Mouse (Mus musculus) intestine, embryonic 15.5 days (tissue): ENCODE measurements around the gene Ifi47. TPM values are rescaled to one million over a fixed set of nuclear protein-coding genes. Genes with fewer than 3 reads are reported as not detected.
"Not testable (repeated sequence)": the region's sequence is repeated elsewhere in the genome, so short reads cannot be mapped to it uniquely, and the experiment has no call there.

Source experiments
- ATAC-seq: fragments of 200-750 bp; cut with Nextera tagmentation; 2 replicates; pipeline ENCODE4 v1.8.0; 2017; ENCODE audit warnings: moderate TSS enrichment, moderate library complexity
- H3K27ac ChIP-seq: fragments of 300-500 bp; sonication (generic); 2 replicates; pipeline ENCODE4 v1.5.1; 2015; ENCODE audit warnings: mild to moderate bottlenecking, inconsistent platforms
- H3K27me3 ChIP-seq: fragments of 300-500 bp; sonication (generic); replicated peaks from 2 replicates; pipeline ENCODE4 v1.6.1; 2015; ENCODE audit warnings: inconsistent platforms
- H3K36me3 ChIP-seq: fragments of 300-500 bp; sonication (generic); 2 replicates; pipeline ENCODE4 v1.6.1; 2015; ENCODE audit warnings: inconsistent platforms
- H3K4me1 ChIP-seq: fragments of 300-500 bp; sonication (generic); replicated peaks from 2 replicates; pipeline ENCODE4 v1.6.1; 2015; ENCODE audit warnings: inconsistent platforms
- H3K4me2 ChIP-seq: fragments of 300-500 bp; sonication (generic); replicated peaks from 2 replicates; pipeline ENCODE4 v1.6.1; 2015; ENCODE audit warnings: mild to moderate bottlenecking, inconsistent platforms
- H3K4me3 ChIP-seq: fragments of 300-500 bp; sonication (generic); replicated peaks from 2 replicates; pipeline ENCODE4 v1.5.1; 2015; ENCODE audit warnings: inconsistent platforms
- H3K9ac ChIP-seq: fragments of 300-500 bp; sonication (generic); 2 replicates; pipeline ENCODE4 v1.6.1; 2015; ENCODE audit warnings: inconsistent platforms
- H3K9me3 ChIP-seq: fragments of 300-500 bp; sonication (generic); 2 replicates; pipeline ENCODE4 v1.6.1; 2016; ENCODE audit warnings: inconsistent platforms
- WGBS: fragments of 180-500 bp; shearing (Covaris S2); methylation state at CpG from one replicate; pipeline ENCODE4 v1.1.7; 2015; 5-methylcytosine and 5-hydroxymethylcytosine counted together
- polyA plus RNA-seq: library from polyadenylated mRNA; unstranded; fragments of >200 nt; fragmentation: Nextera tagmentation; extraction: Ambion mirVana; gene quantifications from 2 replicates; pipeline ENCODE4 v1.2.1, GENCODE M21; 2015

Gene Ifi47
- polyA plus RNA-seq: 3.1 and 3.2 TPM in 2 replicates

DNA sequence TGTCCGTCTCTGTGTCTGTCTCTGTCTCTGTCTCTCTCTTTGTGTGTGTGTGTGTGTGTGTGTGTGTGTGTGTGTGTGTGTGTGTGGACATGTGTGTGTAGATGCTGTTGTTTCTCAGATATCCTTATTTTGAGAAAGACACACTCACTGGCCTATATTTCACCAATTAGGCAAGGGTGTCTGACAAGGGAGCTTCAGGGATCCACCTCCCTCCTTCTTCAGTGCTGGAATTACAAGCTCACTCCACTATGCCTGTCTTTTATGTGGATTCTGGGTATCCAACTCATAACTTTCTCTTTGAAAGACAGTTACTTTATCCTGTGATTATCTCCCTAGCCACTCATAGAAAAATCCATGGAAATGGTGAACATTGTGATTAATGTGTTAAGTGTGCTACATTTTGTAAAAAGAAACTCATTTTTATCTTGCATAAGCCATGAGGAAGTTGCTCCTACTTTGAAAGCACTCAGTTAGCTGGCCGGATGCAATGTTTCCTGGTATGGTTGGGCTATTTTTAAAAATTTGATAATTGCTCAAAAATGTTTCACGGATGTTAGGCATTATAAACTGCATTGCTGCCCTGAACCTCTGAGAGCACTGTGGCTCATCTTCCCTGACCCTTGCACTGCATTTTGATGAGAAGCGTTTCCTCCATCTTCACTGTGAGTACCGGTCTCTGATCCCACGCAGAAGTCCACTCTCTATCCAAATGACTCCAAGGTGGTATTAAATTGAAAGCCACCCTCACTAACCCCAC lies at the start of gene Ifi47:
TSS of gene Ifi47 (plus strand) at position 587 of the 757 bp plus-strand sequence.
- not testable (repeated sequence) for ATAC-seq, H3K27me3 ChIP-seq, H3K9me3 ChIP-seq, H3K36me3 ChIP-seq, H3K4me2 ChIP-seq, H3K4me1 ChIP-seq, H3K4me3 ChIP-seq, H3K9ac ChIP-seq
- H3K27ac ChIP-seq: 0 out of 2 replicates have a peak within 1 kb of the TSS, but pooled peaks have one; percentile 6
- WGBS: 66% methylated on average over 6 of the region's 6 CpGs

DNA sequence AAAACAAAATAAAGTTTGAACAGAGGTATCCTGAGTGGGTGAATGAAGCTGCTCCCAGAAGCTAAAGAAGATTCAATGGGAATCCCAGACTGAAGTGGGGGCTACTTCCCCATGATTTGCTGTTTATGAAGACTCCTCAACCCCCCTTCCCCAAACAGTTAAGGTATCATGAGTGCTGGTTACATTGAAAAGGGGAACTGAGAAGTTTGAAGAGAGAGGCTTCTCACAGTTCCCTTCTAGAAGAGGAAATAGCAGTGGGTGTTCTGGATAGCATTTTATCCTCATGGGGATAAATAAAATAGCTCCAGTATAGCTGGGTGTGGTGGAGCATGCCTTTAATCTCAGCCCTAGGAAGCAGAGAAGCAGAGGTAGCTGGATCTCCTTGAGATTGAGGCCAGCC lies 26.3 kb upstream of the Ifi47 start:
- not testable (repeated sequence) for H3K4me1 ChIP-seq, H3K9me3 ChIP-seq, H3K4me2 ChIP-seq, H3K4me3 ChIP-seq, H3K27me3 ChIP-seq, ATAC-seq, H3K9ac ChIP-seq, H3K27ac ChIP-seq, H3K36me3 ChIP-seq

DNA sequence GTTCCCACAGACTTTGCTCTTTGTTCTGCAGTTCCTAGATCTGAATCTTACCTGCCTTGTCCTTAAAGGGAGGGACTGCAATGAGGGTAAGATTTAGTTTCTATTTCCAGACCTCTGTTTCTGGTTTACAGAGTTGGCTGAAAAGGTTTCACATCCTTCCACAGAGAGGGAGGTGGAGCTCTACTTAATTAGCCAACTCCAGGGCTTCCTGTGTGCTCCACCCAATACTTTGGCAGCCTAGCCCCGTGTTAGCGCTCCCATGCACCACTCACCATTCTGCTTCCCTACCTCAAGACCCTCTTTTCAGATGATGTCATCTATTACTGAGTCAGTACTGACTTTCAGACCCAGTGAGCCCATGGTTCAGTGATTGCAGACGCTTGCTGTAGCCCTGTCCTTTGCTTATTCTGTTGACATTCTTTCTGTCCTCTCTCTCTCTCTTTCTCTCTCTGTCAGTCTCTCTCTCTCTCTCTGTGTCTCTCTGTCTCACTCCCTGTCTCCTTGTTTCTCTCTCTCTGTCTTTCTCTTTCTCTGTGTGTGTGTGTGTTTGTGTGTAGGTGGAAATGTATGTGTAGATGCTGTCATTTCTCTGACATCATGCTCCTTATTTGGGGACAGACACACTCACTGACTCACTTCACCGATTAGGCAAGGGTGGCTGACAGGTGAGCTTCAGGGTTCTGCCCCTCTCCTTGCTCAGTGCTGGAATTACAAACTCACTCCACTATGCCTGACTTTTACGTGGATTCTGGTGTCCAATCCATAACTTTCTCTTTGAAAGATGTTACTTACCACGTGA lies 25.1 kb upstream of the Ifi47 start, which contains the start of gene 9930111J21Rik2:
TSS of gene 9930111J21Rik2 (minus strand) at position 150 of the 799 bp plus-strand sequence.
- WGBS: 69% methylated on average over 1 of the region's 6 CpGs
- not testable (repeated sequence) for H3K4me1 ChIP-seq, ATAC-seq

DNA sequence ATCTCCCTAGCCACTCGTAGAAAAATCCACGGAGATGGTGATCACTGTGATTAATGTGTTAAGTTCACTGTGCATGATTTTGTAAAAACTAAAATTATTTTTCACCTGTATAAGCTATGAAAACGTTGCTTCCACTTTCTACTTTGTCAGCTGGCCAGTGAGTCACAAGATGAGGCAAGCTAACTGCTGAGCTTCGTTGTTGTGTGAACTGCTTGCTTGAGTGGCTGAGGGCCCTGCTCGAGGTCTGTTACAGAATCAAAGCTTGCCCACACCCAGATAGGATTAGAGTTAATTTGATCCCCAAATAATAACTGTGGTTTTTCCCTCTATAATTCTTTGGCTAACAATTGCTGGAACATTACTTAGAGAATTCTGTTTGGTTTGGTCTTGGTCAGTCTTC lies 24.5 kb upstream of the Ifi47 start:
- H3K4me1 ChIP-seq, H3K36me3 ChIP-seq, ATAC-seq, H3K4me3 ChIP-seq, H3K9ac ChIP-seq, H3K27ac ChIP-seq, H3K27me3 ChIP-seq, H3K4me2 ChIP-seq, H3K9me3 ChIP-seq: not testable (repeated sequence)
- WGBS: no CpG with 5 or more reads among the region's 5 CpGs

More for the DNA sequence above, 25.1 kb upstream of the Ifi47 start, which contains the start of gene 9930111J21Rik2:
- H3K4me3 ChIP-seq, H3K4me2 ChIP-seq, H3K9me3 ChIP-seq, H3K27me3 ChIP-seq, H3K36me3 ChIP-seq, H3K9ac ChIP-seq, H3K27ac ChIP-seq: not testable (repeated sequence)

DNA sequence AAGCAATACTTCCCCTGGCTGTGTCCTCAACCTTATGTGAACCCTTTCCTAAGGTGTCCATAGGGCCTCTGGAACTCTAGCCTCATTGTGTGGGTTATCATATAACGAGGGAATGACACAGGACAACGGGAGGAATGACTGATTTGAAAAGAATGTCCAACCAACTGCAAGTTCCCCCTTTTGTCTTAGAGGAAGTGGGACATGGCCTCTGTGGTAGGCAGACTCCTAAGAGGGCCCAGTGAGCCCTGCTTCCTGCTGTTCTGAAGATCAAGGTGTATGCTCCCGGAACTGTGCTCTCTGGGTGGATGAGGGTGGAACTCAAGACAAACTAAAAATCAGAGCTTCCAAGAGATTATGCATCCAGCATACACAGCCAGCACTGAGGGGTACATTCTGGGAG lies 16.3 kb upstream of the Ifi47 start:
- H3K9me3 ChIP-seq, H3K4me3 ChIP-seq, ATAC-seq, H3K9ac ChIP-seq, H3K27me3 ChIP-seq, H3K36me3 ChIP-seq, H3K27ac ChIP-seq, H3K4me2 ChIP-seq, H3K4me1 ChIP-seq: not testable (repeated sequence)
- 67% methylated on average over 2 of the region's 3 CpGs for WGBS

DNA sequence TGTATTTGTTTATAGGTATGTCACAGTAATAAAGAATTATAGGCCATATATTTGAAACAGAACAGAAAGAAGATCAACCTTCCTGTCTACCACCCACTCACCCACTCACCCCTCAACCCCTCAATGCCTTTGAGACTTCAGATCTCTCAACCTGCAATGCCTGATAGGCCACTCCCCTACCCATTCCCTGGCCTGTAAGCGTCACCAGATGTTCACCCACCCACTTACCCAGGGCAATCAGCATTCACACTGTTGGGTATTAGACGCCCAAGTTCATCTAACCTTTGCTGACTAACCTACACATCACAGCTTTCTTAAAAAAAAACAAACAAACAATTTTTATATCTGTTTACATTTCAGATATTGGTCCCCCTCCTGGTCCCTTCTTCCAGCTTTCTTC lies 14.5 kb upstream of the Ifi47 start:
- not testable (repeated sequence) for H3K36me3 ChIP-seq, H3K4me2 ChIP-seq, ATAC-seq, H3K27ac ChIP-seq, H3K9me3 ChIP-seq, H3K4me1 ChIP-seq, H3K27me3 ChIP-seq, H3K4me3 ChIP-seq, H3K9ac ChIP-seq
- 61% methylated on average over 2 of the region's 2 CpGs for WGBS

DNA sequence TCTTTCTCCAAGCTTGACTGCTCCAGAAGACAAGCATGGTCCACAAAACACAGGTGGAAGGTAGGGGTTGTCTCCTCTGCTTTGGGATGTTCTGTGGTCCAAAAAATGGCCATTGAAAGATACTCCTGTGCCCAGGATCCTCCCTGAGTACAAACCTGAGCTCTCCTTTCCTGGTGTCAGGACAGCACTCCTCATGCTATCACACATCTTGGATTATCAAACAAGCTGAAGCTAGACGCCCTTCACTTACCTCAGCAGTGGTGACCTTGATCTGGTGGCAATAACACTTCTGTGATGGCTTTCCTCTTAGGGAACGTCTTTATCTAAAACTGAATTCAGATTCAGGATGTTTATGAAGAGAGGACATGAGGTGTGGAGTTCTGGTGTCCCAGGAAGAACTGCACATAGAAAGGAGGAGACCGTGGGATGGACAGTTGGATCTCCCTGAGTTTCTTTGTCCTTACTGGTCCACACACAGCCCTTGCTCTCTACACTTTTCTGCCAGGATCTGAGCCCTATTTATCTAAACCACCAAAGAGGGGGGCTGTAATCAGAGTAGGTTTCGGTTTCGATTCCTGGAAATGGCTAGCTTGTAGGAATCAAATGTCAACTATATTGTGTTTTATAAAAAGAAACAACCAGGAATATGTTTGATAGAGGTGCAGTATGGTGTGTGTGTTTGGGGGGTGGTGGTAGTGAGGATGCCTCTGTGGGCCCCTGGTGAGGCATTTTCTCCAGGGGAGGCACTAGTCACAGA lies 12.5 kb upstream of the Ifi47 start, which contains the start of gene Tgtp2:
TSS of gene Tgtp2 (minus strand) at position 494 of the 757 bp plus-strand sequence.
- not testable (repeated sequence) for H3K27me3 ChIP-seq, ATAC-seq, H3K4me1 ChIP-seq, H3K9me3 ChIP-seq, H3K27ac ChIP-seq, H3K9ac ChIP-seq, H3K36me3 ChIP-seq, H3K4me2 ChIP-seq, H3K4me3 ChIP-seq
- WGBS: 72% methylated on average over 5 of the region's 5 CpGs

DNA sequence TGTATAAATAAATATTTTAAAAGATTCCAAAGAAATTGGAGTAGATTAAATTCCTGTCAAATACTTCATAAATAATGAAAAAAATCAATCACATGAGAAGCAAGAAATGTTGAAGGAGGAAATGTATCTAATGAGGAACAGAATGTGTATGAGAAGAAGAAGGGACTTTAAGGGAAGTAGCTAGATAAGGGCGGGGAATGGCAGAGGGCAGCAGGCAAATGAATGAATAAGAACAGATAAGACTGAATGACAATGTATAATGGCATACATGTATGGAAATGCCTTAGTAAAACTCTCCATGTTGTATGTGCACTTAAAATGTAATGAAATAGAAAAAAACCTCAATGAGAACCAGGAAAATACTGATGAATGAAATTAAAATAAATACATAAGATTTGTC lies 8.0 kb upstream of the Ifi47 start:
- Histone ChIP-seq H3K4me3 (no peak overlapping the region), H3K27me3 (no peaks in the 10 kb centered on the region), H3K4me2 (no peak overlapping the region), H3K9me3 (no peaks in the 10 kb centered on the region), H3K9ac (no peak overlapping the region), H3K27ac (no peak overlapping the region), H3K4me1 (no peaks in the 10 kb centered on the region), H3K36me3 (no peaks in the 10 kb centered on the region)
- 90% methylated on average over 1 of the region's 1 CpGs for WGBS
- ATAC-seq: no peak

DNA sequence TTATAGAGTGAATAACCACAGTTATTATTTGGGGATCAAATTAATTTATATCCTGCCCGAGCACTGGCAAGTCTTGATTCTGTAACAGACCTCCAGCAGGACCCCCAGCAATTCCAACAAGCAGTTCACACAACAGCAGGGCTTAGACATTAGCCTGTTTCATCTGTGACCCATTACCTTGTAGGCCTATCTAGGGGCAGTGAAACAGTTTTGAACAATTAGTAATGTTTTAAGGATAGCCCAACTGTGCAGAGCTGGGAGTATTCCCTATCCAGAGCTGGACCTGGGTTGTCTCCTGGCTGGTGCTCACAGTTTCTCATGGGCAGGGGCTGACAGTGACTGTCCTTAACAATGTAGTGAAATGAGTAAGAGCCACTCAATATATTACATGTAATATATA lies 625 bp downstream of the Ifi47 start:
- Histone ChIP-seq H3K4me3 (no peak overlapping the region), H3K9ac (no peak overlapping the region), H3K9me3 (no peaks in the 10 kb centered on the region), H3K27me3 (no peaks in the 10 kb centered on the region), H3K4me2 (no peak overlapping the region), H3K4me1 (no peaks in the 10 kb centered on the region), H3K36me3 (no peaks in the 10 kb centered on the region), H3K27ac (no peak overlapping the region)
- WGBS: 71% methylated on average over 1 of the region's 1 CpGs
- ATAC-seq: no peak

DNA sequence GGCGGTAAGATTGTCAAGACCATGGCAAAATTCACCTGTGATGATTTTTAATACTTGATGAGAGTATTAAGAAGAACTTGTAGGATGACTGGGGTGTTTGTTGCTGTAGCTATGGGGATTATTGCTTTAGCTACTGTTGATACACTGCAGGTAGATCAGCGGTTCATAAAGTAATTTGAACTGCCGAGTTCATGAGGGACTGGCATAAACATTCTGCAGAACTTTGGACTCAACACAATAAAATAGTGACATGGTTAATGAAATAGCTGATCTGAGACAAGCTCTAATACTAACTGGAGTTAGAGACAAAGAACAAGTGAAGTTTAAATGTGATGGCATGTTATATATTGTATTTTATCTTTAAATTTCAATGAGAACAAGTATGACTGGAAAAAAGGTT lies 2.3 kb downstream of the Ifi47 start:
- no peak overlapping the region for H3K27ac ChIP-seq
- no peaks in the 10 kb centered on the region for H3K36me3 ChIP-seq
- no peaks in the 10 kb centered on the region for H3K9me3 ChIP-seq
- H3K4me2 ChIP-seq: no peak overlapping the region
- no peak overlapping the region for H3K4me3 ChIP-seq
- peak; percentile 66 for ATAC-seq
- no peaks in the 10 kb centered on the region for H3K27me3 ChIP-seq
- no peak overlapping the region for H3K9ac ChIP-seq
- 47% methylated on average over 3 of the region's 3 CpGs for WGBS
- H3K4me1 ChIP-seq: no peaks in the 10 kb centered on the region

DNA sequence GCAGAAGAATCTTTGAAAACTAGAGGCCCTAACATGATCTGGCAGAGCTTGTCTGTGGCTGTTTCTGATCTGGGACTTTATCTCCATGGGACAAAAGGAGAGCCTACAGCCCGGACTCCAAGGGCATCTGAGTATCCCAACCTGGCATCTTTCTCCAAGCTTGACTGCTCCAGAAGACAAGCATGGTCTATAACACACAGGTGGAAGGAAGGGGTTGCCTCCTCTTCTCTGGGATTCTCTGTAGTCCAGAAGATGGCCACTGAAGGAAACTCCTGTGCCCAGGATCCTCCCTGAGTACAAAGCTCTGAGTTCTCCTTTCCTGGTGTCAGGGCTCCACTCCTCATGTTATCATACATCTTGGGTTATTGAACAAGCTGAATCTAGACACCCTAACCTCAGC lies 4.2 kb downstream of the Ifi47 start:
- Histone ChIP-seq H3K9ac (no peak overlapping the region), H3K4me1 (no peaks in the 10 kb centered on the region), H3K9me3 (no peaks in the 10 kb centered on the region), H3K27me3 (no peaks in the 10 kb centered on the region), H3K36me3 (no peaks in the 10 kb centered on the region), H3K27ac (no peak overlapping the region), H3K4me2 (no peak overlapping the region), H3K4me3 (no peak overlapping the region)
- no peak for ATAC-seq
- 76% methylated on average over 1 of the region's 1 CpGs for WGBS

DNA sequence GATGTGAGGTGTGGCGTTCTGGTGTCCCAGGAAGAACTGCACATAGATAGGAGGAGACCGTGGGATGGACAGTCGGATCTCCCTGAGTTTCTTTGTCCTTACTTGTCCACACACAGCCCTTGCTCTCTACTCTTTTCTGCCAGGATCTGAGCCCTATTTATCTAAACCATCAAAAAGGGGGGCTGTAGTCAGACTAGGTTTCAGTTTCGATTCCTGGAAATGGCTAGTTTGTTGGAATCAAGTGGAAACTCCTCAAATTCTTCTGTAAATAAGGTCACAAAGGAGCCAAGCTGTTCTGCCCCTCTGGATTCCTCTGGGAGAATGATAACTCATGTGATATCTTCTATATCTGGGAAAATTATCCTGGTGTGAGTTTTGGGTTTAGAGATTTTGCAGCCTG lies 5.0 kb downstream of the Ifi47 start:
- no peak overlapping the region for H3K4me3 ChIP-seq
- WGBS: 71% methylated on average over 4 of the region's 4 CpGs
- no peak overlapping the region for H3K4me2 ChIP-seq
- H3K4me1 ChIP-seq: no peaks in the 10 kb centered on the region
- no peak overlapping the region for H3K9ac ChIP-seq
- H3K27ac ChIP-seq: no peak overlapping the region
- H3K9me3 ChIP-seq: no peaks in the 10 kb centered on the region
- H3K36me3 ChIP-seq: no peaks in the 10 kb centered on the region
- no peak for ATAC-seq
- no peaks in the 10 kb centered on the region for H3K27me3 ChIP-seq
